Mouse (Mus musculus): ENCODE data around the gene Mapkap1. TPM values are rescaled to one million over a fixed set of nuclear protein-coding genes. Genes with fewer than 3 reads are reported as not detected.

Gene Mapkap1
- total RNA-seq, 2 experiments from 2014 or later, result 66.4 to 75.9 TPM

DNA sequence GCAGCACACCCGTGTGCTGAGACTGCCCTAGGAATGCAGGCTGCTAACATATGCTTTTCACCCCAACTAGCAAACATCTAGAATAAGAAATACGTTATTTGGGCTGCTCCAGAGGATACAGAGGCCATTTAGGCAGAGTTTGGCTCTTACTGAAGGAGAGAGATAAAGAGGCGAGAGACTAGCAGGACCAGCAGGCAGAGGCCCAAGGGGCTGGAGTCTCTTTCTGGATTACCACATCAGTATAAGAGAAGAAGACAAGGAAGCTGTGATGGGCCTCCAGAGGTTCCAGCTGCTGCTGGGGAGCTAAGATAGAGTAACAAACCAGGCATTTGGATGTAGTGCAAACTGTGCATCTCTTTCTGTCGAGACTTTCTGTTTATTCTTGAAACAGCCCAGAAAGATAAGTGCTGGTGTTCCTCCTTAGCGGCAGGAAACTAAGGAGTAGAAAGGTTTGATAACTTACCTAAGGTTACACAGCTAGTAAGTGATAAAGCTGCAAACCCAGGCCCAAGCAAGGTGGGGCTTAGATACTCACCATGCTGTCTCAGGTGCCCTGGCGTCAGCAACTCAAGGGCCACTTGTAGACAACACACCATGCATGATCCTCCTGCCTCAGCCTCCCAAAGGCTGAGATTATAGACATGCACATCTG, 147.1 kb downstream of the Mapkap1 start:
- DNase-seq (ENCODE audit: extremely low spot score in 1 of 2, low spot score in 2 of 2), result no peak
- intact Hi-C loops (cut with DNase I), result no loop called here

- DNase-seq (ENCODE audit: extremely low spot score in 1 of 2, low spot score in 2 of 2), result no peak
These were observed 153.6 kb downstream of the Mapkap1 start for GRCm38 (mm10) chr2:34560146-34560545.

GRCm38 (mm10) chr2:34563089-34563694, 156.6 kb downstream of the Mapkap1 start:
- intact Hi-C loops (cut with DNase I), result no loop called here
- no peak for DNase-seq (ENCODE audit: extremely low spot score in 1 of 2, low spot score in 2 of 2)

More at GRCm38 (mm10) chr2:34560146-34560545, 153.6 kb downstream of the Mapkap1 start:
- intact Hi-C loops (cut with DNase I), result no loop called here

- intact Hi-C loops (cut with DNase I), result no loop called here
- no peak for DNase-seq (ENCODE audit: extremely low spot score in 1 of 2, low spot score in 2 of 2)
These were observed 157.3 kb downstream of the Mapkap1 start for GRCm38 (mm10) chr2:34563865-34564264.

DNA sequence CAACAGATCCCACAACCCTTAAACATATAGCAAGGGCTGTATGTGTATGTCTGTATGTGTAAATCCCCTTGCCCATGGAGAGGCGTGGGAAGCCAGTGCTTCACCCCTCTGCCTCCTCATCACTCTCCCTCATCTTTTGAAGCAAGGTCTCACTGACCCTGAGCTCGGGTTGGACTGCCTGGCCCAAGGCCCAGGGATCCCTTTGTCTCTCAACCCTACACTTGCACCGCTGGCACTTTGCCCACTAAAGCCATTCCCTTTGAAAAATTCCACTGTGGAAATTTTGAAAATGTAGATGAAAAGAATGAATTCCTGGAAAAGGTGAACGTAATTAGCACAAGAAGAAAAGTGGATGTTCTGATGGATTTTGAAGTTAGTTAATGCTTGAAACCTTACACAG, 159.6 kb downstream of the Mapkap1 start:
- intact Hi-C loops (cut with DNase I), result no loop called here
- peak in 1 of 2 experiments; percentile 46 for DNase-seq (ENCODE audit: extremely low spot score in 1 of 2, low spot score in 2 of 2)

- intact Hi-C loops (cut with DNase I), result no loop called here
- DNase-seq (ENCODE audit: extremely low spot score in 1 of 2, low spot score in 2 of 2), result no peak
These were observed 160.0 kb downstream of the Mapkap1 start for GRCm38 (mm10) chr2:34566601-34567000.

DNA sequence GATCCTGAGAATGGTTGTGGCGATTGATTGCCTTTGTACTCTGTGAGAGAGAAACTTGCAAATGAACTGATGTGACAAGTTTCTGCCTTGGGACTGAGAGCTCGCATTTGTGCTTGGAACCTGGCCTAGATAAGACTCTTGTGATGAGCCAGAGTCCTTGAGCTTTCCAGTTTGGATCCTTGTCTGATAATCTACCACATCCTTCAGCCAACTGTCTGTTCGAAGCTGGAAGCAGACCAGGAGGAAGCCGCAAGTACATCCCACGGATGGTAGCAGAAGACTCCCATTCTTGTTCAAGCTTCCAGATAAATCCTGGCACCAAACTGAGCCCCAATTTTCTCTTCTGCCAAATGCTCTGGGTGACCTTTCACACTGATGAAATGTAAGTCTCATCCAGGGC, 162.6 kb downstream of the Mapkap1 start:
- DNase-seq (ENCODE audit: extremely low spot score in 1 of 2, low spot score in 2 of 2), result peak in 1 of 2 experiments; percentile 42
- intact Hi-C loops (cut with DNase I), result no loop called here

GRCm38 (mm10) chr2:34570378-34570777, 163.8 kb downstream of the Mapkap1 start:
- intact Hi-C loops (cut with DNase I), result no loop called here
- peak in 1 of 2 experiments; percentile 48 for DNase-seq (ENCODE audit: extremely low spot score in 1 of 2, low spot score in 2 of 2)

GRCm38 (mm10) chr2:34571096-34571495, 164.5 kb downstream of the Mapkap1 start:
- intact Hi-C loops (cut with DNase I), result no loop called here
- no peak for DNase-seq (ENCODE audit: extremely low spot score in 1 of 2, low spot score in 2 of 2)

DNA sequence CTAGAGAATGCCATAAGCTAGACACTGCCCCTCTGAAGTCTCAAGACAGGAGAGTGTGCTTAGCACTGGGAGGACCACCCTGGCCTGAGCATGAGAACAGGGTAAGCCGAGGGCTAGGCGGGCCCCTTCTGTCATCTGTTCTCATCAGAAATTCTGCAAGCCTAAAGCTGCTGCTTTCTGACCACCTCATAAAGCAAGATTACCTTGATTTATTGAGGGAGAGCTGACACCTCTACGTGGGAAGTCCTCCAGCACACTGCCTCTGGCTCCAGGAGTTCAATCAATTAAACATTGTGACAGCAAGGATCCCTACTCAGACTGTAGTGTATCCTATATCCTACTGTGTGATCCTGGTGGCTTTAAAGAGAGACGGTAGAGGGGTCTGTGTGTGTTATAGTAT, 166.5 kb downstream of the Mapkap1 start:
- DNase-seq (ENCODE audit: extremely low spot score in 1 of 2, low spot score in 2 of 2), result no peak
- intact Hi-C loops (cut with DNase I), result no loop called here

- no peak for DNase-seq (ENCODE audit: extremely low spot score in 1 of 2, low spot score in 2 of 2)
- intact Hi-C loops (cut with DNase I), result no loop called here
These were observed 182.0 kb downstream of the Mapkap1 start for GRCm38 (mm10) chr2:34588546-34588945.

DNA sequence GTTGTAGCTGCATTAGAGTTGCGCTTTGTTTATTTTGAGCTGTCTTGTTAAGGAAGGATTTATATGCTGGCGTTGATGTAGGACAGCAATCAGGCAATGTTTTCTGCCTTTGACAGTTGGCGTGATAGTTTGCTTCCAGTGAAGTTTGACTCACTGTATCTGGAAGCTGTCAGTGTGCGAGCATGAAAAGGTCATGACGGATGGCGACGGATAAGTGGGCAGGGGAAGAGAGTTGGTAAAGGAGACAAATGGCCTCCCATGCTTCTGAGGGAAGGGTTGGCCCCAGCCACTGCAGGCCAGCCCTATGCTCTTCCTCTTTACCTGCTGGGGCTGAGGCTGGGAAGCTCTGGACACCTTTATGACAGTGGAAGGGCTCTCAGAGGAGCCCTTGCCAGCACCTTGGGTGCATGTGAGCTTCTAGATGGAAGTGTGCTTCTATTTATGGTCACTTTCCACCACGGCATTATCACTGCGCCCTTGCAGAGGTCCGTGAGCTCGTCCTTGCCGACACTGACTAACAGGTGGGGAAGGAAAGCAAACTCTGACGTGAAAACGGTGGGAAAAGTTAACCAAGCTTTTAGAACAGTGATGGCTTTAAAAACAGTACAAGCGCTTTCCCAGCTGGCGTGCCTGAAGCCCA, 185.3 kb downstream of the Mapkap1 start:
- no peak for DNase-seq (ENCODE audit: extremely low spot score in 1 of 2, low spot score in 2 of 2)
- intact Hi-C loops (cut with DNase I), result no loop called here

GRCm38 (mm10) chr2:34592361-34592960, 185.9 kb downstream of the Mapkap1 start:
- intact Hi-C loops (cut with DNase I), result no loop called here
- no peak for DNase-seq (ENCODE audit: extremely low spot score in 1 of 2, low spot score in 2 of 2)

DNA sequence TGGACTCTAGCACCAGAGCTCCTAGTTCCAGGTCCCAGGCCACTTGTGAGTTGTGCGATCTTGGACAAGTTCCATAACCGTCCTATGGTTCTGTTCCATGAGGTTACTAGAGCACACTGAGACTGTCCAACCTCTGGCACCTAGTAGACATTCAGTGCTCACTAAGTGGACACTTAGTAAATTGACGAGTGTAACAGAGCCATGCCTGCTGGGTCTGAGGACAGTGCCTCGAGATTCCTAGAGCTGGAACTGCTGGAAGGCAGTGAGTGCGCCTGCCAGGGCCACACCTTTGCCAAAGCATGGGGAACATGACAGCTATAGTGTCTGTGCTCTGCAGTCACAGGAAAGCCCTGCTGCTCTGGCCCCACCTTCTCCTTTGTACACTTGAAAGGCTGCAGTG, 187.4 kb downstream of the Mapkap1 start:
- DNase-seq (ENCODE audit: extremely low spot score in 1 of 2, low spot score in 2 of 2), result no peak
- intact Hi-C loops (cut with DNase I), result no loop called here

DNA sequence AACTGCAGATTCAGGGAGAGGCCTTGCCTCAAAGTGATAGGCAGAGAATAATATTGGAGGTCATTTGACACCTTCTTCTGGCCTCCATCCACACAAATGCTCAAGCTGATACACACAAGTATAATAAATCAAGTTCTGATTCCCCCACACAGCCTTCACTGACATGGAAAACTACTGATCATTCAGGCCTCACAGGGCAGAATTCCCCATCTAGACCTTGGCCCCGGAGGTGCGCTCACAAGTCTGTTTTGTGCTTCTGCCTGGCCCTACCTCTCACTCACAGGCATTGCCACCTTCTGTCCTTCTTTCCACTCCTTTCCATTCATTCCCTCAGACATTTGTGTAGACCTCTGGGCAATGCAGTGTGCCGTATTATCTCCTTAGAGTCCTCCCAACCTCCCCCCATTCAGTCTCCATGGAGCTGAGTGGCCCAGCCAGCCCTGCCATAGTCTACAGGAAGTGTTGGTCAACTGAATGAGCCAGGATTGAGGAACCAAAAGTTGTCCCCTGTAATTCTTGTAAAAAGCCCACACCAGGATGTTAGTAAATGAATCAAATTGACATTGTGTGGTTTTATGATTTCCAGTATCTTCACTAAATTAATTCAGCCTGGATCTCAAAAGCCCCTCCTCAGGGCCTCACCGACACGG, 193.2 kb downstream of the Mapkap1 start:
- intact Hi-C loops (cut with DNase I), result no loop called here
- DNase-seq (ENCODE audit: extremely low spot score in 1 of 2, low spot score in 2 of 2), result no peak

DNA sequence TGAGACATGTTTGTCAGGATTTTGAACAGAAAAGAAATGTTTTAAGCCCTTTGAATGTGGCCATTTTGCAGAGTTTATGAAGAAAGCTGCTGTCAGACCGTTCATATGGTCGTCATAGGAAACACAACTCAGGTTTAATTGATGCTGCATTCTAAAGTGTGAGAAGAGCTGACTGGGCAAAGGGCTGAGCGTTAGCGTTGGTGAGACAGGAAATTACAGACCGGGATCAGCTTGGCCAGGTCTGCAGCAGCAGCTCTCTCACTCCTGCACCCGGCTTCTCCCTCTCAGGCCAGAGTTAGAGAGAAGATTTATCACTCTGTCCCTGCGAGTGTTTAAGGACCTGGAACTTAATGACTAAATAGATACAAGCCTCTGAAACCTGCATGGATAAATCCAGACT, 194.2 kb downstream of the Mapkap1 start:
- DNase-seq (ENCODE audit: extremely low spot score in 1 of 2, low spot score in 2 of 2), result no peak
- intact Hi-C loops (cut with DNase I), result no loop called here

GRCm38 (mm10) chr2:34602111-34602541, 195.6 kb downstream of the Mapkap1 start:
- DNase-seq (ENCODE audit: extremely low spot score in 1 of 2, low spot score in 2 of 2), result no peak
- intact Hi-C loops (cut with DNase I), result no loop called here

DNA sequence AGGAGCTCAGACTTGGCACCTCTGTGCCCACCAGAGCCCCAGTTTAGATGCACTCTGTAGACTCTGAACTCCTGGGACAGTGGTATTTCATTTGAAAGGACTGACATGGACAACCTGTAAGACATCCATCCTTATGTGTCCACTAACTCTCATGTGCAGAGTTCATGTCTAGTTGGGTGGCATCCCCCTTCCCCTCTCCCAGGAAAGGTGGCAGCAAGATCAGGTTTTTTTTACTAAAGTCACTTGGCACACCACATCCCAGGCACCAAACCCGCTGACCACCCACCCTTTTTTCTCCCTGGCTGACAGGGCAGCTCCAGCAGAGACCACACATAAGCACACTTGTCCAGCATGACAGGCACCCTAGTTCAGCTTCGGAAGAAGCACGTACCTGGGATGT, 196.3 kb downstream of the Mapkap1 start:
- intact Hi-C loops (cut with DNase I), result no loop called here

GRCm38 (mm10) chr2:34603653-34604214, 197.2 kb downstream of the Mapkap1 start:
- DNase-seq (ENCODE audit: extremely low spot score in 1 of 2, low spot score in 2 of 2), result no peak
- intact Hi-C loops (cut with DNase I), result no loop called here

More for the DNA sequence above, 196.3 kb downstream of the Mapkap1 start:
- DNase-seq (ENCODE audit: extremely low spot score in 1 of 2, low spot score in 2 of 2), result no peak

Data from left cerebral cortex, postnatal 10 days (tissue).